Mouse (Mus musculus): ENCODE results near the gene Adi1.
A peak's percentile ranks its signal among the peaks of the same experiment; 100 is the strongest.

DNA sequence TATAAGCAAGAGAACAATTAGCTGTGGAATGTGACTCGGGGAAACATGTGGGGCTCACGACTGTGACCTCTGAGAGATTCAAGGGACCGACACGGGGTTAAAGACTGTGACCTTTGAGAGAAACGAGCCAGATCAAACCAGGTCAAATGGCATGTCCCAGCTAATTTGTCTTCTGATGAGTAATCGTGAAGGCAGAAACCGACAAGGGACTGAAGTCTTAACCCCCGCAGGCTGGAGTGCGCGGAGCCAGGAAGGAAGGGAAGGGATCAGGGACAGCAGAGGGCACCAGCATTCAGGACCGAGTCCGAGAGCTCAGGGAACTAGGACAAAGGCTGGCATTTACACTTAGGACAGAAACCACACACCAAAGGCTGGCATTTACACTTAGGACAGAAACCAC lies 29.4 kb downstream of the Adi1 start:
- TF ChIP-seq CTCF (IDR thresholded peaks at IDR 0.05; ENCODE audit: borderline replicate concordance, insufficient read depth, low read length) = peak; percentile 14; the same call in 1 of the 2 replicates
- no peak for TF ChIP-seq POLR2A (IDR thresholded peaks at IDR 0.05; ENCODE audit: low read depth, low read length)

Measured in embryonic fibroblast, embryonic 13.5 days (primary cell).